Mouse (Mus musculus) heart, embryonic 14.5 days (tissue): ENCODE measurements around the gene Pla2g5. TPM values are rescaled to one million over a fixed set of nuclear protein-coding genes. Genes with fewer than 3 reads are reported as not detected.

Source experiments
- polyA plus RNA-seq: library from polyadenylated mRNA; unstranded; fragments of >200 nt; fragmentation: Nextera tagmentation; extraction: Ambion mirVana; gene quantifications from 2 replicates; pipeline ENCODE4 v1.2.1, GENCODE M21; 2014

Gene Pla2g5
- polyA plus RNA-seq, 1 experiment from 2014 or later, result 2.5 TPM

Other genes with a start within 250 kb of the Pla2g5 start
- not detected in 2 replicates for gene Vwa5b1, start 227.6 kb downstream of the Pla2g5 start, polyA plus RNA-seq
- 0.27 and 0.28 TPM in 2 replicates for gene Pla2g2c, start 138.7 kb downstream of the Pla2g5 start, polyA plus RNA-seq
- gene Ubxn10, start 126.3 kb downstream of the Pla2g5 start, polyA plus RNA-seq, result 0.96 and 1.1 TPM in 2 replicates
- gene Pla2g2f, start 105.9 kb downstream of the Pla2g5 start, polyA plus RNA-seq, result not detected in 2 replicates
- gene Pla2g2d, start 87.7 kb downstream of the Pla2g5 start, polyA plus RNA-seq, result not detected in 2 replicates
- not detected in 2 replicates for gene Gm13030, start 10.5 kb upstream of the Pla2g5 start, polyA plus RNA-seq
- gene Pla2g2e, start 14.5 kb upstream of the Pla2g5 start, polyA plus RNA-seq, result not detected in 2 replicates
- 2.6 and 3.2 TPM in 2 replicates for gene Otud3, start 50.5 kb upstream of the Pla2g5 start, polyA plus RNA-seq
- gene Rnf186, start 103.6 kb upstream of the Pla2g5 start, polyA plus RNA-seq, result not detected in 2 replicates
- gene Tmco4, start 109.4 kb upstream of the Pla2g5 start, polyA plus RNA-seq, result 4.8 and 5.7 TPM in 2 replicates
- gene Htr6, start 212.1 kb upstream of the Pla2g5 start, polyA plus RNA-seq, result not detected in 2 replicates
- 13.0 and 15.1 TPM in 2 replicates for gene Nbl1, start 229.5 kb upstream of the Pla2g5 start, polyA plus RNA-seq